Mouse (Mus musculus): ENCODE results near the gene Polr3h.

DNA sequence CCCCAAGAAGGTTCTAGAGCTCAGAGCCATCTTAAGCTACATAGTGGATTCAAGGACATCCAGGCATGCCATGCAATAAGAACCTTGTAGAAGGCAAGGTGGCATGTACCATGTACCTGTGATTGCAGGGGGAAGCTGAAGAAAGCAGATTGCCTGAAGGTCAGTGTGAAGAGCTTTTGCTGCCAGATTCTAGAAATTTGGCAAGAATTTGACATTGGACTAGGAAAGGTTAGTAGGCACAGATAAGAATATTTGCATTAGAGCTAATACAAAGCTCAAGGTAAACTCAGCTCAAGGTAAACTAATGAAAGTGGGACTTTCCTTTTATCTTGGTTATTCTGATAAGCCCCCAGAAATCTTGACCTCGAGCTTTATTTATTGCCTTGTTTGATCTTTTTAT is 38.2 kb upstream of the Polr3h start:
- TF ChIP-seq POLR2A (IDR thresholded peaks at IDR 0.05; ENCODE audit: low read depth, low read length) (no peak), CTCF (IDR thresholded peaks at IDR 0.05; ENCODE audit: extremely low read depth, insufficient read depth, insufficient read length, insufficient replicate concordance) (no peak)

Data from spleen, adult 2 months (tissue).